Mouse (Mus musculus) heart, embryonic 12.5 days (tissue): ENCODE results near the gene Gpr19. TPM values are rescaled to one million over a fixed set of nuclear protein-coding genes. Genes with fewer than 3 reads are reported as not detected.

Source experiments
- ATAC-seq: fragments of 200-750 bp; cut with Nextera tagmentation; 2 replicates; pipeline ENCODE4 v1.8.0; 2017; ENCODE audit warnings: moderate TSS enrichment, moderate library complexity; ENCODE audit not compliant: insufficient number of reproducible peaks, low FRiP score
- H3K27ac ChIP-seq: fragments of 300-500 bp; sonication (generic); 2 replicates; pipeline ENCODE4 v1.5.1; 2016; ENCODE audit warnings: mild to moderate bottlenecking, moderate library complexity; ENCODE audit not compliant: poor library complexity, severe bottlenecking
- H3K27me3 ChIP-seq: fragments of 300-500 bp; sonication (generic); replicated peaks from 2 replicates; pipeline ENCODE4 v1.6.1; 2016; ENCODE audit warnings: mild to moderate bottlenecking, moderate library complexity
- H3K36me3 ChIP-seq: fragments of 300-500 bp; sonication (generic); 2 replicates; pipeline ENCODE4 v1.6.1; 2016; ENCODE audit warnings: mild to moderate bottlenecking, moderate library complexity
- H3K4me1 ChIP-seq: fragments of 300-500 bp; sonication (generic); replicated peaks from 2 replicates; pipeline ENCODE4 v1.6.1; 2016; ENCODE audit warnings: mild to moderate bottlenecking
- H3K4me2 ChIP-seq: fragments of 300-500 bp; sonication (generic); 2 replicates; pipeline ENCODE4 v1.6.1; 2016; ENCODE audit warnings: mild to moderate bottlenecking, moderate library complexity
- H3K4me3 ChIP-seq: fragments of 300-500 bp; sonication (generic); 2 replicates; pipeline ENCODE4 v1.5.1; 2016; ENCODE audit warnings: mild to moderate bottlenecking
- H3K9ac ChIP-seq: fragments of 300-500 bp; sonication (generic); 2 replicates; pipeline ENCODE4 v1.6.1; 2016; ENCODE audit warnings: mild to moderate bottlenecking, moderate library complexity
- H3K9me3 ChIP-seq: fragments of 300-500 bp; sonication (generic); replicated peaks from 2 replicates; pipeline ENCODE4 v1.6.1; 2016; ENCODE audit warnings: mild to moderate bottlenecking, moderate library complexity
- WGBS: fragments of 180-500 bp; shearing (Covaris S2); methylation state at CpG from one replicate; pipeline ENCODE4 v1.1.7; 2016; 5-methylcytosine and 5-hydroxymethylcytosine counted together
- polyA plus RNA-seq: library from polyadenylated mRNA; unstranded; fragments of >200 nt; fragmentation: Nextera tagmentation; extraction: Ambion mirVana; gene quantifications from 2 replicates; pipeline ENCODE4 v1.2.1, GENCODE M21; 2016

Gene Gpr19
- polyA plus RNA-seq, 1 experiment from 2014 or later = 9.0 TPM

GRCm38 (mm10) chr6:134922511-134923195, 24.3 kb upstream of the Gpr19 start:
- Histone ChIP-seq H3K9ac (peak overlapping the region; percentile 97), H3K27ac (no peak overlapping the region), H3K4me1 (peaks cover 32% of the 10 kb centered on the region), H3K36me3 (peaks cover 9% of the 10 kb centered on the region; the same call in 1 of the 2 replicates), H3K4me2 (peak overlapping the region; percentile 91), H3K27me3 (no peaks in the 10 kb centered on the region), H3K4me3 (peak overlapping the region; percentile 98), H3K9me3 (no peaks in the 10 kb centered on the region)
- ATAC-seq = no peak
- WGBS = 32% methylated on average over 9 of the region's 9 CpGs

- Histone ChIP-seq H3K27me3 (no peaks in the 10 kb centered on the region), H3K9me3 (no peaks in the 10 kb centered on the region), H3K4me3 (peak overlapping the region; percentile 98), H3K9ac (peak overlapping the region; percentile 97), H3K4me2 (peak overlapping the region; percentile 91), H3K36me3 (peaks cover 9% of the 10 kb centered on the region; the same call in 1 of the 2 replicates), H3K4me1 (peaks cover 32% of the 10 kb centered on the region), H3K27ac (peak overlapping the region; percentile 99)
- ATAC-seq = no peak
- WGBS = 7% methylated on average over 20 of the region's 20 CpGs
Measured at GRCm38 (mm10) chr6:134921695-134922510, 23.5 kb upstream of the Gpr19 start.

GRCm38 (mm10) chr6:134921014-134921694, 22.8 kb upstream of the Gpr19 start:
- WGBS = under 1% methylated on average over 32 of the region's 32 CpGs
- Histone ChIP-seq H3K9me3 (no peaks in the 10 kb centered on the region), H3K27me3 (no peaks in the 10 kb centered on the region), H3K4me1 (peaks cover 32% of the 10 kb centered on the region), H3K9ac (peak overlapping the region; percentile 97), H3K4me3 (peak overlapping the region; percentile 98), H3K36me3 (peaks cover 9% of the 10 kb centered on the region; the same call in 1 of the 2 replicates), H3K27ac (peak overlapping the region; percentile 99), H3K4me2 (peak overlapping the region; percentile 91)
- ATAC-seq = peak; percentile 21

GRCm38 (mm10) chr6:134920190-134921013, 22.0 kb upstream of the Gpr19 start, which contains the start of gene Cdkn1b:
Gene Cdkn1b (plus strand): TSS chr6:134920401.
- H3K27ac ChIP-seq = peak within 1 kb of the TSS; percentile 99
- H3K36me3 ChIP-seq = peaks cover 9% of the 10 kb centered on the region; the same call in 1 of the 2 replicates
- peak within 1 kb of the TSS; percentile 97 for H3K9ac ChIP-seq
- peak within 1 kb of the TSS; percentile 91 for H3K4me2 ChIP-seq
- peak within 1 kb of the TSS; percentile 98 for H3K4me3 ChIP-seq
- under 1% methylated on average over 77 of the region's 77 CpGs for WGBS
- H3K9me3 ChIP-seq = no peaks in the 10 kb centered on the region
- H3K4me1 ChIP-seq = peaks cover 28% of the 10 kb centered on the region
- no peaks in the 10 kb centered on the region for H3K27me3 ChIP-seq
- ATAC-seq = peak; percentile 93

- 3% methylated on average over 37 of the region's 37 CpGs for WGBS
- peak; percentile 58 for ATAC-seq
Measured at GRCm38 (mm10) chr6:134919511-134920189, 21.3 kb upstream of the Gpr19 start.

GRCm38 (mm10) chr6:134918769-134919168, 20.4 kb upstream of the Gpr19 start:
- Histone ChIP-seq H3K4me1 (peaks cover 25% of the 10 kb centered on the region), H3K9me3 (no peaks in the 10 kb centered on the region), H3K4me3 (no peak overlapping the region), H3K9ac (no peak overlapping the region), H3K27ac (no peak overlapping the region), H3K36me3 (peaks cover 7% of the 10 kb centered on the region; the same call in 1 of the 2 replicates), H3K4me2 (no peak overlapping the region), H3K27me3 (no peaks in the 10 kb centered on the region)
- WGBS = 88% methylated on average over 10 of the region's 10 CpGs
- ATAC-seq = no peak

More at GRCm38 (mm10) chr6:134919511-134920189, 21.3 kb upstream of the Gpr19 start:
- Histone ChIP-seq H3K9ac (peak overlapping the region; percentile 97), H3K4me3 (peak overlapping the region; percentile 98), H3K27me3 (no peaks in the 10 kb centered on the region), H3K4me1 (peaks cover 26% of the 10 kb centered on the region), H3K27ac (peak overlapping the region; percentile 99), H3K9me3 (no peaks in the 10 kb centered on the region), H3K36me3 (peaks cover 9% of the 10 kb centered on the region; the same call in 1 of the 2 replicates), H3K4me2 (peak overlapping the region; percentile 91)

- 2% methylated on average over 11 of the region's 11 CpGs for whole genome bisulfite sequencing
- ATAC-seq = no peak
- Histone ChIP-seq H3K9me3 (no peaks in the 10 kb centered on the region), H3K4me3 (peak overlapping the region; percentile 57), H3K4me2 (peak overlapping the region; percentile 93), H3K36me3 (peaks cover 2% of the 10 kb centered on the region; the same call in 1 of the 2 replicates), H3K27me3 (no peaks in the 10 kb centered on the region), H3K9ac (peak overlapping the region; percentile 79), H3K4me1 (peaks cover 12% of the 10 kb centered on the region), H3K27ac (peak overlapping the region; percentile 17; the same call in 1 of the 2 replicates)
Measured at GRCm38 (mm10) chr6:134917087-134917486, 18.7 kb upstream of the Gpr19 start.

- peak overlapping the region; percentile 79 for H3K9ac ChIP-seq
- H3K9me3 ChIP-seq = no peaks in the 10 kb centered on the region
- peak overlapping the region; percentile 57 for H3K4me3 ChIP-seq
- H3K27ac ChIP-seq = peak overlapping the region; percentile 17; the same call in 1 of the 2 replicates
- H3K36me3 ChIP-seq = no peaks in the 10 kb centered on the region
- H3K4me1 ChIP-seq = peaks cover 9% of the 10 kb centered on the region
- H3K27me3 ChIP-seq = no peaks in the 10 kb centered on the region
- WGBS = 1% methylated on average over 11 of the region's 11 CpGs
- peak overlapping the region; percentile 93 for H3K4me2 ChIP-seq
- ATAC-seq = no peak
Measured at GRCm38 (mm10) chr6:134916641-134917040, 18.3 kb upstream of the Gpr19 start.

- no peak overlapping the region for H3K4me3 ChIP-seq
Measured at GRCm38 (mm10) chr6:134914523-134914922, 16.1 kb upstream of the Gpr19 start.

GRCm38 (mm10) chr6:134905811-134906210, 7.4 kb upstream of the Gpr19 start:
- H3K9me3 ChIP-seq = no peaks in the 10 kb centered on the region
- 72% methylated on average over 1 of the region's 1 CpGs for WGBS
- no peak overlapping the region for H3K9ac ChIP-seq
- no peaks in the 10 kb centered on the region for H3K36me3 ChIP-seq
- H3K27me3 ChIP-seq = no peaks in the 10 kb centered on the region
- no peak for ATAC-seq
- H3K4me2 ChIP-seq = no peak overlapping the region
- H3K27ac ChIP-seq = no peak overlapping the region
- no peaks in the 10 kb centered on the region for H3K4me1 ChIP-seq
- no peak overlapping the region for H3K4me3 ChIP-seq

More at GRCm38 (mm10) chr6:134914523-134914922, 16.1 kb upstream of the Gpr19 start:
- WGBS = 86% methylated on average over 5 of the region's 5 CpGs
- H3K9ac ChIP-seq = no peak overlapping the region
- H3K9me3 ChIP-seq = no peaks in the 10 kb centered on the region
- no peak overlapping the region for H3K27ac ChIP-seq
- peaks cover 8% of the 10 kb centered on the region for H3K4me1 ChIP-seq
- no peaks in the 10 kb centered on the region for H3K27me3 ChIP-seq
- no peaks in the 10 kb centered on the region for H3K36me3 ChIP-seq
- no peak for ATAC-seq
- H3K4me2 ChIP-seq = no peak overlapping the region
